Mouse (Mus musculus) left cerebral cortex, adult 2 months (tissue): ENCODE data around the gene 1700069L16Rik. TPM values are rescaled to one million over a fixed set of nuclear protein-coding genes. Genes with fewer than 3 reads are reported as not detected.

Experiments used
- DNase-seq, 2 experiments: peaks; one replicate each; pipeline ENCODE4 v3.0.0; 2021 to 2022; ENCODE audit warnings: low spot score in 2 of 2, mixed read lengths in 1 of 2; ENCODE audit errors: extremely low spot score in 1 of 2
- H3K27ac ChIP-seq: fragments of 200-600 bp; 2 replicates; pipeline ENCODE4 v1.8.1; 2022
- H3K4me3 ChIP-seq: fragments of 200-600 bp; 2 replicates; pipeline ENCODE4 v1.8.1; 2022
- CTCF ChIP-seq: fragments of 200-600 bp; IDR thresholded peaks from 2 replicates; pipeline ENCODE4 v1.8.1; 2022; ENCODE audit warnings: antibody characterized with exemption, mild to moderate bottlenecking, moderate library complexity
- intact Hi-C: fragments of 180-260 bp; cut with DNase I; formaldehyde crosslinking; loops from one replicate; pipeline ENCODE4 v1.15.1; 2025
- total RNA-seq, 2 experiments: library from RNA; stranded (reverse); gene quantifications; 2 replicates each; pipeline ENCODE4 v1.2.3; 2021

The 1700069L16Rik gene
- total RNA-seq, 2 experiments from 2014 or later = not detected

- Histone ChIP-seq H3K27ac (no peak overlapping the region), H3K4me3 (no peak overlapping the region)
- TF ChIP-seq CTCF = no peak
- DNase-seq = no peak
- intact Hi-C loops = loop anchor here (5.0 kb wide), 1 partner anchor 87 kb away; no protein-coding TSS in a partner anchor
Measured at GRCm38 (mm10) chr5:113679509-113679908, 45.1 kb downstream of the 1700069L16Rik start.

GRCm38 (mm10) chr5:113678743-113679452 is 45.7 kb downstream of the 1700069L16Rik start:
- Histone ChIP-seq H3K4me3 (no peak overlapping the region), H3K27ac (no peak overlapping the region)
- TF ChIP-seq CTCF = no peak
- intact Hi-C loops = loop anchor here (5.0 kb wide), 1 partner anchor 87 kb away; no protein-coding TSS in a partner anchor
- no peak for DNase-seq

- Histone ChIP-seq H3K27ac (no peak overlapping the region), H3K4me3 (no peak overlapping the region)
- intact Hi-C loops = loop anchor here (5.0 kb wide), 1 partner anchor 85 kb away; no protein-coding TSS in a partner anchor
- DNase-seq = no peak
- no peak for TF ChIP-seq CTCF
Measured at GRCm38 (mm10) chr5:113677541-113677940, 47.0 kb downstream of the 1700069L16Rik start.

- no peak overlapping the region for H3K4me3 ChIP-seq
- no peak overlapping the region for H3K27ac ChIP-seq
- no peak for DNase-seq
- intact Hi-C loops = loop anchor here (5.0 kb wide), 1 partner anchor 83 kb away; no protein-coding TSS in a partner anchor
- no peak for TF ChIP-seq CTCF
Measured at GRCm38 (mm10) chr5:113674851-113675250, 49.7 kb downstream of the 1700069L16Rik start.

GRCm38 (mm10) chr5:113672456-113672855 is 52.1 kb downstream of the 1700069L16Rik start:
- Histone ChIP-seq H3K27ac (no peak overlapping the region), H3K4me3 (no peak overlapping the region)
- intact Hi-C loops = no loop called here
- no peak for DNase-seq
- TF ChIP-seq CTCF = no peak

- DNase-seq = no peak
- H3K4me3 ChIP-seq = no peak overlapping the region
- intact Hi-C loops = no loop called here
Measured at GRCm38 (mm10) chr5:113670597-113670996, 54.0 kb downstream of the 1700069L16Rik start.

GRCm38 (mm10) chr5:113670110-113670509 is 54.5 kb downstream of the 1700069L16Rik start:
- intact Hi-C loops = no loop called here
- no peak for DNase-seq
- TF ChIP-seq CTCF = no peak
- Histone ChIP-seq H3K4me3 (no peak overlapping the region), H3K27ac (no peak overlapping the region)

More at GRCm38 (mm10) chr5:113670597-113670996, 54.0 kb downstream of the 1700069L16Rik start:
- no peak for TF ChIP-seq CTCF
- no peak overlapping the region for H3K27ac ChIP-seq

- Histone ChIP-seq H3K4me3 (no peak overlapping the region), H3K27ac (no peak overlapping the region)
- TF ChIP-seq CTCF = no peak
- intact Hi-C loops = no loop called here
- no peak for DNase-seq
Measured at GRCm38 (mm10) chr5:113664629-113665195, 59.9 kb downstream of the 1700069L16Rik start.

GRCm38 (mm10) chr5:113664127-113664526 is 60.4 kb downstream of the 1700069L16Rik start:
- H3K27ac ChIP-seq = no peak overlapping the region
- DNase-seq = no peak
- no peak overlapping the region for H3K4me3 ChIP-seq
- TF ChIP-seq CTCF = no peak
- intact Hi-C loops = no loop called here

GRCm38 (mm10) chr5:113660872-113661271 is 63.7 kb downstream of the 1700069L16Rik start:
- TF ChIP-seq CTCF = no peak; the same call in 1 of the 2 replicates
- no peak for DNase-seq

GRCm38 (mm10) chr5:113654821-113655220 is 69.8 kb downstream of the 1700069L16Rik start:
- Histone ChIP-seq H3K4me3 (no peak overlapping the region), H3K27ac (no peak overlapping the region)
- intact Hi-C loops = no loop called here
- TF ChIP-seq CTCF = no peak
- DNase-seq = no peak

More at GRCm38 (mm10) chr5:113660872-113661271, 63.7 kb downstream of the 1700069L16Rik start:
- H3K4me3 ChIP-seq = no peak overlapping the region
- intact Hi-C loops = no loop called here
- no peak overlapping the region for H3K27ac ChIP-seq

GRCm38 (mm10) chr5:113654206-113654605 is 70.4 kb downstream of the 1700069L16Rik start:
- DNase-seq = no peak
- Histone ChIP-seq H3K27ac (no peak overlapping the region), H3K4me3 (no peak overlapping the region)
- no peak for TF ChIP-seq CTCF
- intact Hi-C loops = no loop called here
